Mouse (Mus musculus): ENCODE data around the gene Lin52.

DNA sequence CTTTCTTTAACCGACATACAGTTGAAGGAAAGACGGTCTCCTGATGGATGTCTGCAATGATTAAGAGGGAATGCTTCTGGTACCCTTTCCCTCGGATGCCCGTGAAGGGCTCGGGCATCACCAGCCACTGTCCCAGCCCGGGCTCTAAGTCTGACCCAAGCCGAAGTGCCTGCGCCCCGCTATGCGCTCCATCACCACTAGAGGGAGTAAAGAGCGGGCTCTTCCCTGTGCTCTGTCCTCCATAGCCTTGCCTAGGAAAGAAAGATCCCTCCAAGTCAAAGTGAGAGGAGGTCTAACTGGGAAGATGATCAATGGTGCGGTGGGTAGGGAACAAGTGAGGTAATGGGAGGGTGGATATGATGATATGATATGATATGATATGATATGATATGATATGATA lies 94.8 kb downstream of the Lin52 start:
- TF ChIP-seq GATA1 (IDR thresholded peaks at IDR 0.05; ENCODE audit: borderline replicate concordance, low read length) (no peak), FLI1 (IDR thresholded peaks at IDR 0.05; ENCODE audit: low read length) (no peak)
